Mouse (Mus musculus) spleen, adult 2 months (tissue): ENCODE data around the gene Ppt1. TPM values are rescaled to one million over a fixed set of nuclear protein-coding genes. Genes with fewer than 3 reads are reported as not detected.

Experiments
- DNase-seq, 2 experiments: peaks; one replicate each; pipeline versions ENCODE4 v3.0.0 to v3.0.0-alpha.2; 2012 to 2021; ENCODE audit warnings: low spot score in 2 of 2, low read depth in 1 of 2
- H3K27ac ChIP-seq: fragments of 200-500 bp; 2 replicates; pipeline ENCODE4 v1.5.1; 2012; ENCODE audit warnings: low read length, inconsistent platforms; ENCODE audit not compliant: insufficient read depth
- H3K27me3 ChIP-seq: fragments of 200-500 bp; 2 replicates; pipeline ENCODE4 v1.6.1; 2012; ENCODE audit warnings: mild to moderate bottlenecking, moderate library complexity, low read length, inconsistent platforms; ENCODE audit not compliant: control insufficient read depth, insufficient read depth
- H3K36me3 ChIP-seq: fragments of 200-500 bp; 2 replicates; pipeline ENCODE4 v1.6.1; 2012; ENCODE audit warnings: mild to moderate bottlenecking, low read length, inconsistent platforms; ENCODE audit not compliant: control insufficient read depth, insufficient read depth
- H3K4me1 ChIP-seq: fragments of 200-500 bp; 2 replicates; pipeline ENCODE4 v1.6.1; 2011; ENCODE audit warnings: inconsistent platforms; ENCODE audit not compliant: control insufficient read depth, insufficient read depth, insufficient read length
- H3K4me3 ChIP-seq: fragments of 200-500 bp; 2 replicates; pipeline ENCODE4 v1.5.1; 2011; ENCODE audit warnings: mild to moderate bottlenecking, inconsistent platforms; ENCODE audit not compliant: insufficient read depth, insufficient read length; ENCODE audit errors: extremely low read depth
- CTCF ChIP-seq: fragments of 200-500 bp; IDR thresholded peaks from 2 replicates; pipeline ENCODE4 v1.5.1; 2011; ENCODE audit warnings: mild to moderate bottlenecking, inconsistent platforms; ENCODE audit not compliant: insufficient read depth, insufficient read length, insufficient replicate concordance; ENCODE audit errors: extremely low read depth
- POLR2A ChIP-seq: fragments of 200-500 bp; IDR thresholded peaks from 2 replicates; pipeline ENCODE4 v1.6.1; 2011; ENCODE audit warnings: low read depth, low read length, inconsistent platforms
- WGBS: fragments of 180-500 bp; shearing (Covaris S2); methylation state at CpG from one replicate; pipeline ENCODE4 v1.1.7; 2018; 5-methylcytosine and 5-hydroxymethylcytosine counted together
- polyA plus RNA-seq: library from polyadenylated mRNA; depleted of rRNA; stranded (reverse); fragments of >200 nt; gene quantifications from 2 replicates; pipeline ENCODE4 v1.2.3, GENCODE M21; 2012

Gene Ppt1
- polyA plus RNA-seq, 1 experiment: 44.3 TPM

DNA sequence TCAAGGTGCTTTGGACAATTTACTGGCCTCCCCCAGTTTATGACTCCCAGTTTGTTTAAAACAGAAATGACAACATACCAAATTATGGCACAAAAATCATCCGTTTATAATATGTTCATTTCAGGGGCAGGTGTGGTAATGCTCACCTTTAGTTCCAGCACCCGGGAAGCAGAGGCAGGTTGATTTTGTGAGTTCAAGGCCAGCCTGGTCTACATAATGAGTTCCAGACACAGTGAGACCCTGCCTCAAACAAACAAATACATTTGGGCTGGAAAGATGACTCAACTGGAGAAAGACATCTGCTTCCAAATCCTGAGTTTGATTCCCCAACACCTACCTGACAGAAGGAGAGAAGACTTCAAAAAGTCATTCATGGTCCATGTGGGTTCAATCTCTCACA is 51.3 kb downstream of the Ppt1 start:
- Histone ChIP-seq H3K27me3 (no peaks in the 10 kb centered on the region), H3K4me1 (peaks cover 14% of the 10 kb centered on the region), H3K27ac (peak overlapping the region; percentile 99), H3K4me3 (no peak overlapping the region; the same call in 1 of the 2 replicates), H3K36me3 (no peaks in the 10 kb centered on the region)
- TF ChIP-seq CTCF: no peak
- TF ChIP-seq POLR2A: no peak
- WGBS: 87% methylated on average over 2 of the region's 2 CpGs
- DNase-seq: no peak

DNA sequence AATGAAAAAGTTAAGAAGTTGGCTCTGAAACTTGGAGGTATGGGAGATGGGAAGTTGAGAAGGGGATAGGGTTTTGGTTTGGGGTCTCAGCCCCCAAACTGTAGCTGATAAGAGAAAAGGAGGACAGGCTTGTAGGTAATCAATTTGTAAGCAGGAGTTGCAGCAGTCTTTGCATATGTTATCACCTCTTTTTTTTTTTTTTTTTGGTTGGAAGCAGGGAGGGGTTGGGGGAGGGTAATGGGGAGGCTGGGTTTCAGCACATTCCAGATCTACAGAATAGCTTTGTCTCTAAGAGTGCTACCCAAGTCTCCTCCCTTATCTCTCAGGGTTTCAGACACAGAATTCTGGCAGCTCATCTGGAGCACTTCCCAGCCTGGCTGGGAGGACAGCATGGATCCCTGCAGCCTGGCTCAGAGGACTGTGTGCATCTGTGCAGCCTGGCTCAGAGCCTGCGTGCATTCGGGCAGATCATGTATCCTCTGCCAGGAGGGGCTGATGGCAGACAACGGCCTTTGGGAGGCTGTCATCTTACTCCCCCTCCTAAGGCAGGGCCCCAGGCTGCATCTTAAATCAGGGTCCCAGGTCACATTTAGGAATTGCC is 54.9 kb downstream of the Ppt1 start:
- Histone ChIP-seq H3K4me3 (no peak overlapping the region), H3K36me3 (no peaks in the 10 kb centered on the region), H3K4me1 (peaks cover 7% of the 10 kb centered on the region; the same call in 1 of the 2 replicates), H3K27ac (0 out of 2 replicates have a peak overlapping the region, but pooled peaks have one; percentile 3), H3K27me3 (no peaks in the 10 kb centered on the region)
- no peak for DNase-seq
- TF ChIP-seq CTCF (no peak), POLR2A (no peak)
- whole genome bisulfite sequencing: 51% methylated on average over 3 of the region's 3 CpGs

DNA sequence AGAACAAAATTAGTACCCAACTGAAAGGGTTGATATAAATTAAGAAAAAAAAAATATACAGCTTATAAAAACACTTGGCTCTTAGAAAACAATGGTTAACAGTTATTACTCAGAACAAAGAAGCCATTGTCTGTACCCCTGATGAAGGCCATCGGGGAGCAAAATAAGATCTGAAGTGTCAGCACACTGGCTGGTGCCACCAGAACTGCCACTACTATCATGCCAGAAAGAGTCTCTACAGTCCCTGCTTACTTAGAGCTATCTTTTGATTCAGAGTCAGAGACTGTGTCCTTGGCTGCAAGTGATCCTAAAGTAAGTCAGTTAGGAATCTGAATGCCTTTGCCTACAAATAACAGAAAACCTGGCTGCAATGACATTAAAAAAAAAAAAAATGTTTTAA is 55.6 kb downstream of the Ppt1 start:
- Histone ChIP-seq H3K4me1 (peaks cover 7% of the 10 kb centered on the region; the same call in 1 of the 2 replicates), H3K36me3 (no peaks in the 10 kb centered on the region), H3K27ac (no peak overlapping the region; the same call in 1 of the 2 replicates), H3K27me3 (no peaks in the 10 kb centered on the region), H3K4me3 (no peak overlapping the region)
- WGBS: 50% methylated on average over 1 of the region's 1 CpGs
- no peak for DNase-seq
- TF ChIP-seq POLR2A (no peak), CTCF (no peak)

DNA sequence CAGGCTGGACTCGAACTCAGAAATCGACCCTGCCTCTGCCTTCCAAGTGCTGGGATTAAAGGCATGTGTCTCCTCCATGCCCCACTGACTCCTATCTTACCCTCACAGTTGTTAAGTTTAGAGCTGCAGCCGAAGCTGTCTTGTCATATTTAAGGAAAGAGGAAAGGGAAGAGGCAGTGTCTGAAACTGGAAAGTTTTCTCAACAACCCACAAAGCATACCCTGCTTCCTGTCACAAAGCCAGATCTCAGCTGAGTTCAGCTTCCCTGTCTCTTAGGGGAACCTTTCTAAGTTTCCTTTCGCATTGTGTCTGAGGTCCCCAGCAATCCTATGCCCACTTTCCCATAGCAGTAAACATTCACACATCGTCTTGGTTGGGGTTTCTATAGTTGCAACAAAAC is 56.1 kb downstream of the Ppt1 start:
- WGBS: 11% methylated on average over 5 of the region's 5 CpGs
- no peaks in the 10 kb centered on the region for H3K27me3 ChIP-seq
- no peak overlapping the region for H3K4me3 ChIP-seq
- H3K36me3 ChIP-seq: no peaks in the 10 kb centered on the region
- H3K27ac ChIP-seq: peak overlapping the region; percentile 41
- no peak for DNase-seq
- peaks cover 4% of the 10 kb centered on the region; the same call in 1 of the 2 replicates for H3K4me1 ChIP-seq
- TF ChIP-seq POLR2A (no peak), CTCF (no peak)

DNA sequence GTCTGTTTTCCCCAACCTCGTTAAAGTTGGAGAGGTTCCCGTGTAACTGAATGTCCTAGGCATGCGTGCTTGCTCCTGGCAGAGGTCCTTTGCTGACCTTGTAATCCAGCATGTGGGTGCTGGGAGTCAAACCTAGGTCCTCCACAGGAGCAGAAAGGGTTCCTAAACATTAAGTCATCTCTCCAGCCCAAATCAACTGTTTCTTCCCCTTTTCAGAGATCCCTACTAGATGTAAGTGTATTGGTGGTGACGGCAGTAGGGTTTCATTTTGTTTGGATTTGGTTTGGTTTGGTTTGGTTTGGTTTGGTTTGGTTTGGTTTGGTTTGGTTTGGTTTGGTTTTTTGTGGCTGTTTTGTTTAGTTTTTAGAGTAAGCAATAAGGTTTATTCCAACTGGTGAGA is 61.7 kb downstream of the Ppt1 start:
- Histone ChIP-seq H3K27me3 (no peaks in the 10 kb centered on the region), H3K36me3 (no peaks in the 10 kb centered on the region), H3K4me1 (no peaks in the 10 kb centered on the region; the same call in 1 of the 2 replicates), H3K27ac (no peak overlapping the region), H3K4me3 (no peak overlapping the region)
- no peak for TF ChIP-seq POLR2A
- no peak for TF ChIP-seq CTCF
- WGBS: 88% methylated on average over 4 of the region's 4 CpGs
- no peak for DNase-seq

DNA sequence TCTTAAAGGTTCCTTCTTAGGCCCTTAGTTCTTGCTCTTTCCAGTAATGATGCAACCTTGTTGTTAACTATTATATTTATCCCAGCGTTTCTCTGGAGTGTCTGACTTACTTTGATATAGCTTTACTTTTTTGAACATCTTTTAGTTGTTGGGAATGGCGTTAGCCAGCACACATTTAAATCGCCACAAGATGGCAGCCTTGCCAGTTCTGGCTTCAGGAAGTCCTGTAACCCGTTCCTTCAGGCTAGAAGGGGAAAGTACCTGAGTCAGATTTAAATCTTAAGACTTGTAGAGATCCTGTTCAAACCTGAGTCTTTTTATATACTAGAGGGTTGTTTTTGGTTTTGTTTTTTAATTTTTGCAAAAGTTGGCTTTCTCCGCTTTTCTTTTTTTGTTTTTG is 62.3 kb downstream of the Ppt1 start:
- H3K4me1 ChIP-seq: no peaks in the 10 kb centered on the region; the same call in 1 of the 2 replicates
- peak; percentile 73 to 74 for DNase-seq
- 16% methylated on average over 5 of the region's 5 CpGs for WGBS

DNA sequence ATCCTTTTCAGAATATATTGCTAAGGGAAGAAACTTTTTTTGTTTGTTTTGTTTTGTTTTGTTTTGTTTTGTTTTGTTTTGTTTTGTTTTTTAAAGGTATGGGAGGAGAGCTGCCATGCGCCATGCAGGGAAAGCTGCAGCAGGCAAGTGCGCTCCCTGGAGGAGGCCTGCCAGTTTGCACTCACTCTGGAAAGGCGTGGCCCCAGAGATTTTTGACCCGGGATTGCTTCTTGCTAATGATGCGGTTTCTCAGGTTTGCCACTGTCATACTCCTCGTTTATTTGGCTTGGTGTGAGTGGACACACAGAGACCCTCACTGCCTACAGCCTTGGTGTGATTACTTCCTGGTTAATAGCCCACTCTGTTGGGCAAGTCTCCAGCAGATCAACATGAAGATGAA is 66.1 kb downstream of the Ppt1 start:
- Histone ChIP-seq H3K4me3 (no peak overlapping the region), H3K36me3 (no peaks in the 10 kb centered on the region), H3K4me1 (peaks cover 2% of the 10 kb centered on the region; the same call in 1 of the 2 replicates), H3K27me3 (no peaks in the 10 kb centered on the region), H3K27ac (no peak overlapping the region)
- WGBS: 69% methylated on average over 6 of the region's 6 CpGs
- DNase-seq: no peak
- TF ChIP-seq POLR2A (no peak), CTCF (peak; percentile 24; the same call in 1 of the 2 replicates)

More for the DNA sequence above, 62.3 kb downstream of the Ppt1 start:
- no peak overlapping the region for H3K4me3 ChIP-seq
- H3K36me3 ChIP-seq: no peaks in the 10 kb centered on the region
- TF ChIP-seq CTCF: peak; percentile 59; the same call in 1 of the 2 replicates
- no peak for TF ChIP-seq POLR2A
- H3K27ac ChIP-seq: no peak overlapping the region
- H3K27me3 ChIP-seq: no peaks in the 10 kb centered on the region
